Mouse (Mus musculus) heart, postnatal 0 days (tissue): ENCODE measurements around the gene Cops7b.

Source experiments
- CTCF ChIP-seq: IDR thresholded peaks from 2 replicates; pipeline ENCODE4 v1.5.1; 2016; ENCODE audit warnings: antibody characterized with exemption, control low read depth, low read depth
- EP300 ChIP-seq: IDR thresholded peaks from 2 replicates; pipeline ENCODE4 v1.6.1; 2016; ENCODE audit warnings: antibody characterized with exemption, low read depth

DNA sequence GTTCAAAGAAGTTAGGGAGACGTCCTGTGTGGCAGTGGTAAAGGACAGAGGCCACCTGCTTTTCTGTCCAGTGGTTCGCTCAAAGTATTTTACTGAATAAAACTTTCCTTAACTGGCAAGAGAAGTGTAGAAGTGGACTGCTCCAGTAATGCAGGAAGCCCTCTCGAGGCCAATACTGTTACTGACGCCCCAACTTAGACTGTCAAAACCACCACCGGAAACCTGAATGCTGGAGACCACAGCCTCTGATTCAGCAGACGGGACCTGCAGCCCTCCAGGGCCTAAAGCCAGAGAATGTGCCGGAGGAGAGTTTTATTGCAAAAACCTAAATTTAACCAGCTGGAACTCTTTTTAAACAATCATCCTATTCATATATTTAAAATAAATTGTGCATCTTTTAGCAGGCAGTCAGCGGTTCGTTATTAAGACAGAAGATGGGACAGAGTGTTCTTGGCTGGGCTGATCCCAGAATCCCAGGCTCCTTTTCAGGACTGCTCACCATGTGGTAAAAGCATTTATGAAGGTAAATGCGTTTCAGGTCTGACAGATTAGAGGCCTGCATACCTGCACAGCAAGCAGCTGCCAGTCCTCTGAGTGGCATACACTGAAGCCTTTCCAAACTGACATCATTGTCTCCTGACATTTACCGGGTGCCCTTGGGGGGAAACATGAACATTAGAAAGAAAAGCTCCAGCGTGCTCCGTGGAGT, 60.6 kb downstream of the Cops7b start:
- TF ChIP-seq CTCF (no peak), EP300 (no peak)
